Mouse (Mus musculus) erythroblast, embryonic 14.5 days (primary cell): ENCODE measurements around the gene Prmt1. TPM values are rescaled to one million over a fixed set of nuclear protein-coding genes. Genes with fewer than 3 reads are reported as not detected.
A peak's percentile ranks its signal among the peaks of the same experiment; 100 is the strongest.

Source experiments
- H3K27me3 ChIP-seq: 2 replicates; pipeline ENCODE4 v1.6.1; 2012; ENCODE audit warnings: inconsistent platforms; ENCODE audit not compliant: control insufficient read depth
- H3K36me3 ChIP-seq: 2 replicates; pipeline ENCODE4 v1.6.1; 2012; ENCODE audit warnings: mild to moderate bottlenecking, inconsistent platforms; ENCODE audit not compliant: control insufficient read depth
- H3K4me1 ChIP-seq: 2 replicates; pipeline ENCODE4 v1.6.1; 2012; ENCODE audit warnings: inconsistent platforms; ENCODE audit not compliant: control insufficient read depth
- H3K4me3 ChIP-seq: replicated peaks from 2 replicates; pipeline ENCODE3; 2012; ENCODE audit warnings: moderate library complexity, mild to moderate bottlenecking, inconsistent platforms
- H3K9me3 ChIP-seq: 2 replicates; pipeline ENCODE4 v1.6.1; 2012; ENCODE audit warnings: low read length, inconsistent platforms, mixed read lengths; ENCODE audit not compliant: control insufficient read depth
- GATA1 ChIP-seq: IDR thresholded peaks from 2 replicates; pipeline ENCODE4 v1.6.1; 2012; ENCODE audit warnings: low read length, inconsistent platforms, mixed read lengths
- TAL1 ChIP-seq: IDR thresholded peaks from 3 replicates; pipeline ENCODE4 v1.6.1; 2012; ENCODE audit warnings: low read length, inconsistent platforms, mixed read lengths
- polyA plus RNA-seq: library from polyadenylated mRNA; stranded (reverse); fragments of >175 nt; gene quantifications from 2 replicates; pipeline ENCODE4 v1.2.3, GENCODE M21; 2012

Gene Prmt1
- polyA plus RNA-seq, 1 experiment, result 4.9 TPM

DNA sequence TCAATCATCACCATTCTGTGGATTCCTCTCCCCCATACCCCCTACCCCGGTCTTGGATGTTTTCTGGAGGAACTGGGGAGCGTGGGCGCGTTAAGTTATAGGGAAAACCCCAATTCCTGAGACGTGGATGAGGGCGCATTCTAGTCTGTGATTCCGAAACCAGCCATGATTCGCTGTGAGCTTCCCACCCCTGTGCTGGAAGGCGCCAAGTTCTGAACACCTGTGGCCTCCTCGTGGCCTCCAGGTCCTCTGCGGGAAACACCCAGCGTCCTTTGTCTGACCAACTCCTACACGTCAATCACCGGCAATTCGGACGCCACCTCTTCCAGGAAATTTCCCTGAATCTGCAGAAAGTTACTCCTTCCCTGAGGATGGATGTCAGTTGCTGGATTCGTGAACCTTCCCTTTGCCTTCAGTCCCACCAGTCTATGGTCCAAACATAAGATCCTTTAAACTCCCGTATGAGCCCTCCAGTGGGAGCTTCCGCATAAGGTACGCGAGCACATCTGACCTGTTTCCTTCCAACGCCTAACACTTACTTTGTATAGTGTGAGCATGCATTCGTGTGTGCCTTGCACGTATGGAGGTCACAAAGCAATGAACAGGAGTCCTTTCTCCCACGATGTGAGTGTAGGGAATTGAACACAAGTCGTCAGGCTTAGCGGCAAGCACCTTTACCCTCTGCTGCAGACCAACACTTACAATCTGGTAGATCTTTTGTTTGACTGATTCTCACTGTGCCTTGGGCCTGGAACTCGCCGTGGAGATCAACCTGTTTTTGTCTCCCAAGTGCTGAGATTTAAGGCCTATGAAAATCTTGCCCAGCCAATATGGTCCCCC lies 731 bp upstream of the Prmt1 start:
- H3K27me3 ChIP-seq, result no peaks in the 10 kb centered on the region

GRCm38 (mm10) chr7:44985595-44986191 lies 675 bp downstream of the Prmt1 start:
- Histone ChIP-seq H3K36me3 (peaks cover 40% of the 10 kb centered on the region), H3K4me3 (peak overlapping the region; percentile 87)

More for the DNA sequence above, 731 bp upstream of the Prmt1 start:
- H3K9me3 ChIP-seq, result no peaks in the 10 kb centered on the region
- TF ChIP-seq TAL1 (no peak), GATA1 (no peak)
- H3K4me3 ChIP-seq, result peak overlapping the region; percentile 87
- H3K4me1 ChIP-seq, result peaks cover 53% of the 10 kb centered on the region
- peaks cover 37% of the 10 kb centered on the region for H3K36me3 ChIP-seq

GRCm38 (mm10) chr7:44984833-44985164 lies 1.6 kb downstream of the Prmt1 start:
- Histone ChIP-seq H3K9me3 (no peaks in the 10 kb centered on the region), H3K27me3 (no peaks in the 10 kb centered on the region), H3K4me3 (peak overlapping the region; percentile 87), H3K4me1 (peaks cover 53% of the 10 kb centered on the region), H3K36me3 (peaks cover 46% of the 10 kb centered on the region)
- no peak for TF ChIP-seq TAL1
- TF ChIP-seq GATA1, result no peak

More at GRCm38 (mm10) chr7:44985595-44986191, 675 bp downstream of the Prmt1 start:
- no peaks in the 10 kb centered on the region for H3K9me3 ChIP-seq
- H3K4me1 ChIP-seq, result peaks cover 53% of the 10 kb centered on the region
- TF ChIP-seq TAL1 (no peak), GATA1 (no peak)
- no peaks in the 10 kb centered on the region for H3K27me3 ChIP-seq

DNA sequence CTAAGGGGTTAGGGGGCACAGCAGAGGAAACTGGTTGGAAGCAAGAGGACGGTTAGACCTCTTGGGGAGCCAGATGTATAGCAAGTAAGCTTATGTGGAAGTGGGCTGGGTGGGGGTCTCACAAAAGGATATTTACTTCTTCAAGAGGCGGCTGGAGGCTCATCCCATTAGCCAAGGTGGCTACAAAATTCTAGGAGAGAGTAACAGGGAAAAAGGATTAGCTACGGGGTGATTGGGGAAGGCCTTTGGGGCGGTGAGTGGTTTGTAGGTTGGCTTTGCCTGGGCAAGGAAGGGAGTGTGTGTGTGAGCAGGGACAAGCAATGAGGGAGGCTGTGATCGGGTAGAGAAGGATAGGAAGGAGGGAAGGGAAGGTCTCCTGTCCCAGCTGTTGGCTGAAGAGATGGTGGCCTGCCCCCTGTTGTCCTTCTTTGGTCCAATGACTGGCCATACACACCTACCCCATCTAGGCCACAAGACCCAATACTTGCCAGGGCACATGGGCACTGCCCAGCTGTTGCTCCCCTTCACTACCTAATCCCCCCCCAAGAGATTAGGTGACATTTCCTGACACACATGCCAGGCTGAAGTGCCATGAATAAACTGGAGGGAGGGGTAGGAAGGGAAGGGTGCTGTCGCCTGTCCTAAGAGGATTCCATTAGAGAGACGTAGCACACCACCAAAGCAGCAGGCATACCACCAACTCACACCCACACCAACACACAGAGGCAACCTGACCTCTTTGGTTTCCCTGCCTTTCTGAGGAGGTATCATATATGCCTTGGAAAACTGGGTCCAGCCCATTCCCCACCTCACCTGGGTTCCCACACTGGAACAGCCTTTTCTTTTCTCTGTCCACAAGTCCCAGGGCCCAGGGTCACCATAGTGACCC lies 2.2 kb downstream of the Prmt1 start:
- H3K4me1 ChIP-seq, result peaks cover 51% of the 10 kb centered on the region
- H3K4me3 ChIP-seq, result peak overlapping the region; percentile 9
- TF ChIP-seq GATA1, result no peak
- no peak for TF ChIP-seq TAL1
- H3K9me3 ChIP-seq, result no peaks in the 10 kb centered on the region
- peaks cover 51% of the 10 kb centered on the region for H3K36me3 ChIP-seq
- no peaks in the 10 kb centered on the region for H3K27me3 ChIP-seq

- TF ChIP-seq GATA1 (no peak), TAL1 (no peak)
- Histone ChIP-seq H3K27me3 (no peaks in the 10 kb centered on the region), H3K9me3 (no peaks in the 10 kb centered on the region), H3K36me3 (peaks cover 60% of the 10 kb centered on the region), H3K4me3 (no peak overlapping the region), H3K4me1 (peaks cover 45% of the 10 kb centered on the region)
These were observed 3.3 kb downstream of the Prmt1 start for GRCm38 (mm10) chr7:44983085-44983484.

DNA sequence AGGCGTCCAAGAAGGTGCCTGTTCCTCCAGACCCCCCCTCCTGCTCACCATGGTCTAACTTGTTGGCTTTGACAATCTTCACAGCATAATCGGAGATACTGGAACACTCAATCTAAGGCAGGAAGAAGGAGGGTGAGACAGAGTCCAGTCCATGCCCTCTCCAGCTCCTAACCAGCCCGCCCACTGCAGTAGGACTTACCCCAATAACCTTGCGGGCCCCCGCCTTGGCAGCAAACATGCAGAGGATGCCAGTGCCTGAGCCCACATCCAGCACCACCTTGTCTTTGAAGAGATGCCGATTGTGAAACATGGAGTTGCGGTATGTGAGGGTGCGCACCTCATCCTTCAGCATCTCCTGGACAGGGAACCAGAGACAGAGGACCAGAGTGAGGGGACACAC lies 4.8 kb downstream of the Prmt1 start:
- no peaks in the 10 kb centered on the region for H3K9me3 ChIP-seq
- H3K4me1 ChIP-seq, result peaks cover 31% of the 10 kb centered on the region
- H3K4me3 ChIP-seq, result no peak overlapping the region
- H3K36me3 ChIP-seq, result peaks cover 75% of the 10 kb centered on the region
- no peaks in the 10 kb centered on the region for H3K27me3 ChIP-seq
- TF ChIP-seq GATA1, result no peak
- TF ChIP-seq TAL1, result no peak

DNA sequence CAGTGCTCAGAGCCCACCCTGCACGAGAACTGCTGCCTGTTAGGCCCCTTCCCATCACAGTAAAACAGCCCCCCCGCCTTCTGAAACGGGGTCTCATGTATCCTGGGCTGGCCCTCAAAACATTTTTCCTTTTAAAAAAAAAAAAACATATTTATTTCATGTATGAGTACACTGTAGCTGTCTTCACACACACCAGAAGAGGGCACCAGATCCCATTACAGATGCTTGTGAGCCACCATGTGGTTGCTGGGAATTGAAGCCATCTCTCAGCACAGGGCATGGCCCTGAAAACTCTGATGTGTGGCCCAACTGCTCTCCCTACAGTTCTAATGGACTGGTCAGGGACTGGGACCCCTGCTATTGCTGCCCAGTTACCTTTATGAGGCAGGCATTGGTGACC lies 8.1 kb downstream of the Prmt1 start:
- H3K27me3 ChIP-seq, result peaks cover 1% of the 10 kb centered on the region; the same call in 1 of the 2 replicates
- H3K4me1 ChIP-seq, result peaks cover 27% of the 10 kb centered on the region
- H3K4me3 ChIP-seq, result no peak overlapping the region
- no peaks in the 10 kb centered on the region for H3K9me3 ChIP-seq
- TF ChIP-seq TAL1, result no peak
- TF ChIP-seq GATA1, result no peak
- H3K36me3 ChIP-seq, result peaks cover 76% of the 10 kb centered on the region

GRCm38 (mm10) chr7:44975117-44975419 lies 11.3 kb downstream of the Prmt1 start:
- Histone ChIP-seq H3K27me3 (peaks cover 14% of the 10 kb centered on the region), H3K36me3 (peaks cover 48% of the 10 kb centered on the region), H3K4me3 (peak overlapping the region; percentile 52), H3K4me1 (peaks cover 44% of the 10 kb centered on the region), H3K9me3 (no peaks in the 10 kb centered on the region)
- TF ChIP-seq GATA1 (no peak), TAL1 (no peak)
